Mouse (Mus musculus): ENCODE measurements around the gene Rapgef4.

Gene Rapgef4

GRCm38 (mm10) chr2:72178515-72178914 is 197.5 kb downstream of the Rapgef4 start:
- no peak for DNase-seq (ENCODE audit: low read depth, low spot score)

- DNase-seq (ENCODE audit: low read depth, low spot score) = no peak
These were observed 198.7 kb downstream of the Rapgef4 start for GRCm38 (mm10) chr2:72179600-72180301.

GRCm38 (mm10) chr2:72181443-72181842 is 200.4 kb downstream of the Rapgef4 start:
- DNase-seq (ENCODE audit: low read depth, low spot score) = no peak

GRCm38 (mm10) chr2:72183751-72184150 is 202.7 kb downstream of the Rapgef4 start:
- no peak for DNase-seq (ENCODE audit: low read depth, low spot score)

GRCm38 (mm10) chr2:72196190-72196965 is 215.3 kb downstream of the Rapgef4 start:
- no peak for DNase-seq (ENCODE audit: low read depth, low spot score)

GRCm38 (mm10) chr2:72197026-72197425 is 216.0 kb downstream of the Rapgef4 start:
- no peak for DNase-seq (ENCODE audit: low read depth, low spot score)

- DNase-seq (ENCODE audit: low read depth, low spot score) = no peak
These were observed 218.4 kb downstream of the Rapgef4 start for GRCm38 (mm10) chr2:72199451-72199850.

- DNase-seq (ENCODE audit: low read depth, low spot score) = no peak
These were observed 220.5 kb downstream of the Rapgef4 start for GRCm38 (mm10) chr2:72201506-72201905.

GRCm38 (mm10) chr2:72202252-72202651 is 221.2 kb downstream of the Rapgef4 start:
- no peak for DNase-seq (ENCODE audit: low read depth, low spot score)

- DNase-seq (ENCODE audit: low read depth, low spot score) = peak; percentile 87
These were observed 222.6 kb downstream of the Rapgef4 start for GRCm38 (mm10) chr2:72203609-72204008.

GRCm38 (mm10) chr2:72205869-72206268 is 224.8 kb downstream of the Rapgef4 start:
- DNase-seq (ENCODE audit: low read depth, low spot score) = peak; percentile 61

GRCm38 (mm10) chr2:72206530-72207248 is 225.6 kb downstream of the Rapgef4 start:
- peak; percentile 74 for DNase-seq (ENCODE audit: low read depth, low spot score)

- DNase-seq (ENCODE audit: low read depth, low spot score) = no peak
These were observed 236.3 kb downstream of the Rapgef4 start for GRCm38 (mm10) chr2:72217336-72217735.

GRCm38 (mm10) chr2:72219921-72220320 is 238.9 kb downstream of the Rapgef4 start:
- DNase-seq (ENCODE audit: low read depth, low spot score) = peak; percentile 82

GRCm38 (mm10) chr2:72221283-72221682 is 240.2 kb downstream of the Rapgef4 start:
- peak; percentile 62 for DNase-seq (ENCODE audit: low read depth, low spot score)

- no peak for DNase-seq (ENCODE audit: low read depth, low spot score)
These were observed 240.7 kb downstream of the Rapgef4 start for GRCm38 (mm10) chr2:72221706-72222105.

GRCm38 (mm10) chr2:72222276-72222675 is 241.2 kb downstream of the Rapgef4 start:
- no peak for DNase-seq (ENCODE audit: low read depth, low spot score)

GRCm38 (mm10) chr2:72222736-72223455 is 241.9 kb downstream of the Rapgef4 start:
- DNase-seq (ENCODE audit: low read depth, low spot score) = peak; percentile 73

- DNase-seq (ENCODE audit: low read depth, low spot score) = no peak
These were observed 242.4 kb downstream of the Rapgef4 start for GRCm38 (mm10) chr2:72223479-72223878.

GRCm38 (mm10) chr2:72226006-72226405 is 245.0 kb downstream of the Rapgef4 start:
- no peak for DNase-seq (ENCODE audit: low read depth, low spot score)

GRCm38 (mm10) chr2:72227416-72227815 is 246.4 kb downstream of the Rapgef4 start:
- no peak for DNase-seq (ENCODE audit: low read depth, low spot score)

GRCm38 (mm10) chr2:72228881-72229280 is 247.8 kb downstream of the Rapgef4 start:
- DNase-seq (ENCODE audit: low read depth, low spot score) = no peak
